Mouse (Mus musculus) right cerebral cortex, postnatal 14 days (tissue): ENCODE results near the gene Hspbap1.

Source experiments
- DNase-seq: peaks from one replicate; pipeline ENCODE4 v3.0.0; 2022

The Hspbap1 gene

DNA sequence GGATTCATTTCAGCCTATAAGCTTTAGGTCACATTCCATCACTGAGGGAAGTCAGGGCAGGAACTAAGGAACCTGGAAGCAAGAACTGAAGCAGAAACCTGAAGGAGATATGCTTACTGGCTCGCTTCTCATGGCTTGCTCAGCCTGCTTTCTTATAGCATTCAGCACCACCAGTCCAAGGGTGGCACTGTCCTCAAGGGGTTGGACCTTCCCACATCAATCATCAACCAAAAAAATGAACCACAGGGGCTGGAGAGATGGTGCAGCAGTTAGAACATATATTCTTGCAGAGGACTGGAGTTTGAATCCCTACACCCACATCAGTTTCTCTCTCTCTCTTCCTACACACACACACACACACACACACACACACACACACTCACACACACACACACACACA is 5.2 kb upstream of the Hspbap1 start:
- DNase-seq, result no peak

- no peak for DNase-seq
Measured at GRCm38 (mm10) chr16:35765449-35765848, 4.7 kb upstream of the Hspbap1 start.

DNA sequence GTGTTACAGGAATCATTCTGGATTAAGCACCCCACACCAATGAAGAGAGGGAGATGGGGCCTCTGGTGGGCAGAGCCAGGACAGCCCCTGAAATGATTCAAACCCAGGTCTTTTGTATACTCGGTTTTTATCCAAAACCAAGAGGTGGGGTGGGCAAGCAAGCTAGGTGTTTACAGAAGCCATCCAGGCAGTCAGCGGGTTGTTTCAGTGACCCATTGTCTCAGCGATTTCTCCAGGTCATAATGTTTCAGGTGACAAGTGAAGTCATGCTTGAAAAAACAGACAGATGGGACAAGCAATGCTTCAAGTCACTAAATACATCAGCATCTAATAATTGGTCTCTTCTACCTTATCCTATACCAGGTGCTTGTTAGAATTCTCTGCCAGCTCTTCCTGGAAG is 3.8 kb upstream of the Hspbap1 start:
- DNase-seq, result no peak

DNA sequence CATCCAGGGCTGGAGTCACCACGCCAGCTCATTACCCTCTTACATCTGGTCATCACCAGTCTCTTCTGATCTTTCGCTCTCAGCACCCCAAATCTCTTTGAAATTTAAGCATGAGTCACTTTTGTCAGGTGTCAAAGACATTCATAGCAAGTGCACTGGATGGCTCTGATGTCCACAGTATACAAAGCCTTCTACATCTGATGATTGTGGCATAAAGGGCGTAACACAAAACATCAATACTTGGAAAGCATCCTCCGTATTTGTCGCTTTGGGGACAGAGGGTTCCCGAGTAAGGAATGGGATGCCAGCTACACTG is 1.7 kb upstream of the Hspbap1 start:
- DNase-seq, result no peak

GRCm38 (mm10) chr16:35768785-35769642 is 1.2 kb upstream of the Hspbap1 start, which contains the start of gene Dirc2:
TSS of gene Dirc2 (minus strand) at chr16:35769356.
- peak; percentile 64 for DNase-seq

- no peak for DNase-seq
Measured at GRCm38 (mm10) chr16:35771141-35771540, 966 bp downstream of the Hspbap1 start.

DNA sequence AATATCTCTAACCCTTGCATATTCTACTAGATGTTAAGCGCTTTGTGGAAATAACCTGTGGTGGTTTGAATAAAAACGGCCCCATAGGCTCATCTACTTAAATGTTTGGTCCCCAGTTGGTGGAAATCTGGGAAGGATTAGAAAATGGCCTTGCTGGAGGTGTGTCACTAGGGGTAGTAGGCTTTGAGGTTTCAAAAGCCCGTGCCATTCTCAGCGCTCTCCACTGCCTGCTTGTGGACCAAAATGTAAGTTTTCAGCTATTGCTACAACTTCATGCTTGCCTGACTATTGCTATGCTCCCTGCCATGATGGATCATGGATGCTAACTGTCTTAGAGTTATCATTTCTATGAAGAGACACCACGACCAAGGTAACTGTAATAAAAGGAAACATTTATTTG is 1.4 kb downstream of the Hspbap1 start:
- DNase-seq, result no peak

DNA sequence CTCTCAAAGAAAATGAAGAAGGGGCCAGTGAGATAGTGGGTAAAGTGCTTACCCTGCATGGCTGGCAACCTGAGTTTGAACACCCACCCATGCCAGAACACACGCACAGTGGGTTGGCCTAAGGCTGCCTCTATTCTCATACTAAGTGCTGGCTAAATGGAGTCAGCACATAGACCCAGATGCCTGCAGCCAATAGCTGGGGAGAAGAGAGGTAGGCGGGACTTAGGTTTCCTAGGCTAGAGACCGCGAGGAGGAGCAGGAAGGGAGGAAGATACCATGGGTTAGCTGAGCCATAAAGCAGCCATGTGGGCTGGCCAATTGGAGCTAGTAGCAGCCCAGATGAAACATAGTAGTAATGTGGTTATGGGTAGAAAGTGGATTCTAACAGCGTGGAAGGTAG is 2.4 kb downstream of the Hspbap1 start:
- DNase-seq, result no peak

- no peak for DNase-seq
Measured at GRCm38 (mm10) chr16:35775835-35776234, 5.7 kb downstream of the Hspbap1 start.

GRCm38 (mm10) chr16:35776737-35777136 is 6.6 kb downstream of the Hspbap1 start:
- no peak for DNase-seq

GRCm38 (mm10) chr16:35777768-35778167 is 7.6 kb downstream of the Hspbap1 start:
- DNase-seq, result no peak

- no peak for DNase-seq
Measured at GRCm38 (mm10) chr16:35779681-35780080, 9.5 kb downstream of the Hspbap1 start.

- no peak for DNase-seq
Measured at GRCm38 (mm10) chr16:35781096-35781495, 10.9 kb downstream of the Hspbap1 start.

- DNase-seq, result no peak
Measured at GRCm38 (mm10) chr16:35781651-35782050, 11.5 kb downstream of the Hspbap1 start.

DNA sequence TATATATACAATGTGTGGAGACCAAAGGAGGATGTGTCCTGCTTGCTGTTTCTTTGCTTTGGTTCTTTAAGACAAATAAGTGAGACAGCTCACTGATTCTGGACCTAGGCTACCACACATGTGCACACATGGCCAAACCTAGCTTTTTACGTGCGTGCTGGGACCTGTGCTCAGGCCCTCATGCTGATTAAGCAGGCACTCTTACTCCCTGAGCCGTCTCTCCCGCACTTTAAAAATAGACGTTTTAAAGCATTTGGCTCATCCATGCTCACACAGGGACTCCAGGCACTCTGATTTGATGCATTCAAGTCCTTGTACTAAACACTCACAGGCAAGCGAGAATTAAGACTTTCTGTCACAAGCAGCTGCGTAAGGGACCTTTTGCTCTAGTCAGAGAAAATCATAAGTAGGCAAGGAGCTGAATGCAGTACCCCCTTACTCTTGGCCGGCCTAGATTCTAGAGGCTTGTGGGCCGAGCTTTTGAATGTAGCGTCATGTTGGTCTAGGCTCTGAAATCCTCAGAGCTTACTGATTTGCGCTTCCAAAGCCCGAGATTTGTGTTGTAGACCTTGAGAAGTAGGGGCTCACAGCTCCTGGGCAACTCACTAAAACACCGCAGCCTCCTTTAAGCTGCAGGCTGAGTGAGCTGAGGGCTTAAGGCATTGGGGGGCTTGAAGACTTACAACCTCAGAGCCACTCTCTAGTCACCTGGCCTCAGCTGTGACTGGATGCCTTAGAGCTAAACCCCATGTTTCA is 12.5 kb downstream of the Hspbap1 start:
- no peak for DNase-seq

GRCm38 (mm10) chr16:35783207-35783573 is 13.0 kb downstream of the Hspbap1 start:
- no peak for DNase-seq

GRCm38 (mm10) chr16:35784134-35784725 is 14.1 kb downstream of the Hspbap1 start:
- no peak for DNase-seq

GRCm38 (mm10) chr16:35787163-35787562 is 17.0 kb downstream of the Hspbap1 start:
- no peak for DNase-seq

GRCm38 (mm10) chr16:35787568-35788189 is 17.5 kb downstream of the Hspbap1 start:
- no peak for DNase-seq

DNA sequence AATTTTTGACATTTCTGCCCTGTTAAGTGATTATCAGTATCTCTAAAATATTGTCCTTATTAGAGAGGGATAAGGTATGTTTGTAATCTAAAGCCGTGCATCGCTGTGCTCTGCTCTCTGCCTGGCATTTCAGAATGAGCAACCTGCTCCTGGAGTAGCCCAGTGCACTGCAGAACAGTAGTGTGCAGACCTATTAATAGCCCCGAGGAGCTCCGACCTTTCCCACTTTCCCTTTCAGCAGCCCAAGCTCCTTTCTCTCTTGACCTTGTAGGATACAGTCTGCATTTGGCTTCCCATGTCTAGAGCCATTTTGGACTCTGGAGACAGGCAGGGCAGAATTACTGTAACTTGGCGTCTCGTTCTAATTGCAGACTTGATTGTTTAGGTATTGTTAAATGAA is 18.2 kb downstream of the Hspbap1 start:
- DNase-seq, result no peak

DNA sequence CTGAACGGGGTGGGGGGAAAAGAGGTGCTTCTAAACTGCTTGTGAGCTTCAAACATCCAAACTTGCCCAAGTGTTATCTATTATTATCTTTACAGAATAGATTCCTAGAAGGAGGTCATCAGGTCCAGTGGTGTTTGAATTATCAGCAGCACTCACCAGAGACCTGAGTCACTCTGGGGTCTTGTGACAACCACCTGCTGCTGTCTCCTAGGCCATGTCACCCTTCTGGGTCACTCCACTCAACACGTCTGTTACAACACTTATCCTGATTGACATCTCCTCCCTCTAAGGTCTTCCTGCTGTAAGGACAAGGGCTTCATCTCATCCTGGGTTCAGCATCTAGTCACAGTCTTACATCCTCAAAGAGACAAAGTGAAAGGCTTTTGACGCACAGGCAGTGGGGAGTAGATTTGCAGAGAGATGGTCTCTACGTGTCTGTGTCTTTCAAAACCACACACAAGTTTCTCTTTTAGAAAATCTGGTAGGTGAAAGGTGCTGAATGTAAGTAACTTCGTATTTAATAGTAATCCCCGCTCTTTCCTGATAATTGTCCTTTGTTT is 21.9 kb downstream of the Hspbap1 start:
- no peak for DNase-seq

DNA sequence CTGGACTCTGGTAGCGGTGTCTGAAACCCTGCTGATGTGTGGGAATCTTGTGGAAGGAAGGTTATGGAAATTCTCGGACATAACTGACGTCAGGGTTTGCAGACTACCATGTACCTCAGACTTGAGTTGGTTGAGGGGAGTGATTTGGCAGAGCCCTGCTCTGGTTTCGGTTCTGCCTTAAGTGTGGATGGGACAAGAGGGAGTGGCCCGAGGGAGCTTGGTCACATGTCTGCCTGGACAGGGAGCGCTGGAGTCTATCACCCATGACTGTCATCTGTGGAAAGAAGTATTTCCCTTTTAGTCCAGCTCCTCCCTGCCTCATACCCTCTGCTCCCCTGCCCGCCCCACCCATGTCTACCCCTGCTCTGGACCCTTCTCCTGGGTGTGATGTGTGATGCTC is 32.0 kb downstream of the Hspbap1 start:
- no peak for DNase-seq

- no peak for DNase-seq
Measured at GRCm38 (mm10) chr16:35803723-35804122, 33.5 kb downstream of the Hspbap1 start.
